Mouse (Mus musculus) testis, adult 2 months (tissue): ENCODE data around the gene Nmi.

Experiments used
- CTCF ChIP-seq: fragments of 200-500 bp; IDR thresholded peaks from 2 replicates; pipeline ENCODE4 v1.5.1; 2012; ENCODE audit warnings: low read depth, mild to moderate bottlenecking, inconsistent platforms, low read length, moderate library complexity; ENCODE audit not compliant: control insufficient read depth, insufficient read depth, insufficient replicate concordance
- POLR2A ChIP-seq: fragments of 200-500 bp; IDR thresholded peaks from 2 replicates; pipeline ENCODE4 v1.6.1; 2012; ENCODE audit warnings: low read depth, mild to moderate bottlenecking, inconsistent platforms, low read length, moderate library complexity; ENCODE audit not compliant: control insufficient read depth

GRCm38 (mm10) chr2:51941832-51942231 is 31.5 kb downstream of the Nmi start:
- no peak for TF ChIP-seq CTCF
- TF ChIP-seq POLR2A, result no peak
